Mouse (Mus musculus) testis, adult 2 months (tissue): ENCODE measurements around the gene Fuk.

Experiments used
- CTCF ChIP-seq: fragments of 200-500 bp; IDR thresholded peaks from 2 replicates; pipeline ENCODE4 v1.5.1; 2012; ENCODE audit warnings: low read depth, mild to moderate bottlenecking, inconsistent platforms, low read length, moderate library complexity; ENCODE audit not compliant: control insufficient read depth, insufficient read depth, insufficient replicate concordance
- POLR2A ChIP-seq: fragments of 200-500 bp; IDR thresholded peaks from 2 replicates; pipeline ENCODE4 v1.6.1; 2012; ENCODE audit warnings: low read depth, mild to moderate bottlenecking, inconsistent platforms, low read length, moderate library complexity; ENCODE audit not compliant: control insufficient read depth

DNA sequence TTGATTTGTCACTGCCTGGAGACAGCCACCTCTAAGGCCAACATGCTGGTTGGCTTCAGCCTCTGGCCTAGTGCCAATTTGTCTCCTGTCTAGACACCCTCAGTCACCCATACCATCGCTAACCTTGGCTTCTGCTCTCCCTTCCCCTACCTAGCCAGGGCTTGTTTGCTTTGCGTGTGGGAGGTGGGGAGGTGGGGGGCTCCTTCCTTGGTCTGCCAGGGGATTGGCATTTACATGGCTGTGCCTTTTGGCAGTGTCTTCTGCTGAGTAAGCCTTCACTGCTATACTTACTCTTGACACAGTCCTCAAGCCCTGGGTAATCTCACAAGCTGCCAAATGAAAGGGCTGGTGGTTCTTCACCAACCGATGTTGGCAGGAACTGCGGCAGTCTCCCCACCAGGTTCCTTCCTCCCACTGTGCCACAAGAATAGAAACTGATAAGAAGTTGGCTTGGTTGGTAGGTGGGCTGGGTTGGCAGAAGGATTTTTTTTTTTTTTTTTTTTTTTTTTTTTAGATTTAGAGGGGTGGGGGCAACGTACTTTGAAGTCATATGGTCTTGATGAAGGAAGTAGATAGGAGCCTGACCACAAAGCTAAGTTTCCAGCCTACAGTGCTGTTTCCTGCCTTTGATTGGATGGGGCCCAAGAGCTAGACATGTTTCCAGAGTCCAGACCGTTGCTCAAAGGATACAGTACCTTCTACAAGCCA is 36.7 kb upstream of the Fuk start:
- TF ChIP-seq CTCF = no peak
- TF ChIP-seq POLR2A = no peak
